Mouse (Mus musculus) limb, embryonic 12.5 days (tissue): Measurements from ENCODE around the gene AC129217.1. TPM values are rescaled to one million over a fixed set of nuclear protein-coding genes. Genes with fewer than 3 reads are reported as not detected.
"Not testable (repeated sequence)": the region's sequence is repeated elsewhere in the genome, so short reads cannot be mapped to it uniquely, and the experiment has no call there.

Source experiments
- ATAC-seq: fragments of 200-750 bp; cut with Nextera tagmentation; 2 replicates; pipeline ENCODE4 v1.8.0; 2017; ENCODE audit warnings: low read depth, moderate TSS enrichment; ENCODE audit not compliant: insufficient number of reproducible peaks, insufficient read depth, low FRiP score, low TSS enrichment
- H3K27ac ChIP-seq: fragments of 300-500 bp; sonication (generic); 2 replicates; pipeline ENCODE4 v1.5.1; 2016; ENCODE audit warnings: mild to moderate bottlenecking, moderate library complexity
- H3K27me3 ChIP-seq: fragments of 300-500 bp; sonication (generic); 2 replicates; pipeline ENCODE4 v1.6.1; 2016; ENCODE audit warnings: mild to moderate bottlenecking, moderate library complexity
- H3K36me3 ChIP-seq: fragments of 300-500 bp; sonication (generic); 2 replicates; pipeline ENCODE4 v1.6.1; 2016; ENCODE audit warnings: mild to moderate bottlenecking, moderate library complexity
- H3K4me1 ChIP-seq: fragments of 300-500 bp; sonication (generic); replicated peaks from 2 replicates; pipeline ENCODE4 v1.6.1; 2016
- H3K4me2 ChIP-seq: fragments of 300-500 bp; sonication (generic); 2 replicates; pipeline ENCODE4 v1.6.1; 2016; ENCODE audit warnings: mild to moderate bottlenecking, moderate library complexity
- H3K4me3 ChIP-seq: fragments of 300-500 bp; sonication (generic); replicated peaks from 2 replicates; pipeline ENCODE4 v1.5.1; 2016; ENCODE audit warnings: mild to moderate bottlenecking
- H3K9ac ChIP-seq: fragments of 300-500 bp; sonication (generic); replicated peaks from 2 replicates; pipeline ENCODE4 v1.6.1; 2016; ENCODE audit warnings: mild to moderate bottlenecking, moderate library complexity
- H3K9me3 ChIP-seq: fragments of 300-500 bp; sonication (generic); 2 replicates; pipeline ENCODE4 v1.6.1; 2016; ENCODE audit warnings: mild to moderate bottlenecking, moderate library complexity
- WGBS: fragments of 180-500 bp; shearing (Covaris S2); methylation state at CpG from one replicate; pipeline ENCODE4 v1.1.7; 2016; 5-methylcytosine and 5-hydroxymethylcytosine counted together
- polyA plus RNA-seq: library from polyadenylated mRNA; unstranded; fragments of >200 nt; fragmentation: Nextera tagmentation; extraction: Ambion mirVana; gene quantifications from 2 replicates; pipeline ENCODE4 v1.2.1, GENCODE M21; 2016

Gene AC129217.1
- polyA plus RNA-seq, 1 experiment from 2014 or later, result not detected

DNA sequence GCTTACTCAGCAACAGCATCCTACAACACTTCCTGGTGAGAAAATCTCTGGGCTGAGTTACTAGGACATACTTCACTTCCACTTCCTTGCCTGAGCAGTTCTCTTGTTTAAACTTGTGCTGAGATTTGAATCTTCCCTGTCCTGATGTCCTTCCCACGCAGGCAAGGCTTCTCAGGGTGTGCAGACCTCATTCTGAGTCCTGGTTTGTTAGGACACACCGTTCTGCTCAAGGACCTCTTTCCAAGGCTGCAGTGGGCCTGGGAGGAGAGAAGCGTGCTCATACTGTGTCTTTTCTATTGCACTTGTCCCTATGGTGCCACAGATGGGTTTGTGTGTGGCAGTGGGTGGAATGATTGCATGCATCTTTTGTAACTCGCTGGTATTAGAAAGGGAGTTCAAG, 3.4 kb downstream of the AC129217.1 start:
- H3K4me1 ChIP-seq, result peaks cover under 1% of the 10 kb centered on the region; the same call in 1 of the 2 replicates
- H3K9me3 ChIP-seq, result no peaks in the 10 kb centered on the region
- peaks cover 84% of the 10 kb centered on the region for H3K36me3 ChIP-seq
- no peak overlapping the region for H3K4me3 ChIP-seq
- 93% methylated on average over 4 of the region's 4 CpGs for WGBS
- no peak overlapping the region for H3K9ac ChIP-seq
- no peaks in the 10 kb centered on the region for H3K27me3 ChIP-seq
- no peak overlapping the region for H3K4me2 ChIP-seq
- H3K27ac ChIP-seq, result no peak overlapping the region
- ATAC-seq, result no peak

DNA sequence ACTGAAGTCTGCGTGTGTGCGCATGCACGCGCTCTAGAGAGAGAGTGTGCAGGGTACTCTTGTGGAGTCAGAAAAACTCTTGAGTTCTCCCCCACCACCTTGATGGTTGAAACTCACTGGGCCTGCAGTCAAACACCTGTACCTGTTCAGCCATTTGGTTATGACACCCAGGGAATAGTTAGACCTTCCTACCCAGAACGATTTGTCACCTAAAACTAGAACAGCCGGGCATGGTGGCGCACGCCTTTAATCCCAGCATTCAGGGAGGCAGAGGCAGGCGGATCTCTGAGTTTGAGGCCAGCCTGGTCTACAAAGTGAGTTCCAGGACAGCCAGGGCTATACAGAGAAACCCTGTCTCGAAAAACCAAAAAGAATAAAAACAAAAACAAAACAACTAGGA, 6.8 kb downstream of the AC129217.1 start:
- Histone ChIP-seq H3K27ac (0 out of 2 replicates have a peak overlapping the region, but pooled peaks have one; percentile 98), H3K4me1 (peaks cover 32% of the 10 kb centered on the region), H3K36me3 (peaks cover 55% of the 10 kb centered on the region)
- H3K9ac ChIP-seq, ATAC-seq, H3K9me3 ChIP-seq, H3K4me2 ChIP-seq, H3K27me3 ChIP-seq, H3K4me3 ChIP-seq: not testable (repeated sequence)
- 97% methylated on average over 10 of the region's 10 CpGs for WGBS

DNA sequence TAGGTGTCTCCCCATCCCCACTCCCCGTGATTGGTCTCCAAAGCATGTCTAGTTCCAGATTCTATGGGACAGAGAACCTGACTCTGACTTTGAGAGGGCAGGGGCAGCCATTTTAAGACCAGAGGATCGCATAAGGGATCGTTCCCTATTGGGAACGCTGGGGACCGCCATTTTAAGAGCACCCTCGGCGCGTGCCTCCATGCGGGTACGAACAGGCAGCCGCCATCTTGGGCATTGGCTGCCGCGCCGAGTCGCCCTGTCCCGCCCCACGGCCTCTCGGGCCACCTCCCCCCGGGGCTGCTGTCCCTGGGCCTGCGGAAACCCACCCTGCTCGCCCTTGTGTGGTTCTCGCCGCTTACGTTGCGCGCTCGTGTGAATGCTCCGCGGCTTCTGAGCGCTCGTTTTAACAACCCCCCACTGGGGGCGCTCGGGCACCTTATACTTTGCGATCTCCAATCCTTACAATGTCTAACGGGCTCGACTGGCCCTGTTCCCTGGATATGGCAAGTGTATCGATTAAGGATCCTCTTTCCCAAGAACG, 7.7 kb downstream of the AC129217.1 start, which contains the start of gene Bscl2:
Gene Bscl2 (plus strand): TSS at position 217 of the 541 bp plus-strand sequence.
- Histone ChIP-seq H3K27me3 (no peaks in the 10 kb centered on the region), H3K4me2 (peak within 1 kb of the TSS; percentile 68), H3K4me3 (peak within 1 kb of the TSS; percentile 52), H3K9ac (peak within 1 kb of the TSS; percentile 76), H3K36me3 (peaks cover 50% of the 10 kb centered on the region), H3K4me1 (peaks cover 32% of the 10 kb centered on the region), H3K9me3 (no peaks in the 10 kb centered on the region), H3K27ac (peak within 1 kb of the TSS; percentile 98)
- under 1% methylated on average over 38 of the region's 38 CpGs for WGBS
- ATAC-seq, result peak; percentile 79

DNA sequence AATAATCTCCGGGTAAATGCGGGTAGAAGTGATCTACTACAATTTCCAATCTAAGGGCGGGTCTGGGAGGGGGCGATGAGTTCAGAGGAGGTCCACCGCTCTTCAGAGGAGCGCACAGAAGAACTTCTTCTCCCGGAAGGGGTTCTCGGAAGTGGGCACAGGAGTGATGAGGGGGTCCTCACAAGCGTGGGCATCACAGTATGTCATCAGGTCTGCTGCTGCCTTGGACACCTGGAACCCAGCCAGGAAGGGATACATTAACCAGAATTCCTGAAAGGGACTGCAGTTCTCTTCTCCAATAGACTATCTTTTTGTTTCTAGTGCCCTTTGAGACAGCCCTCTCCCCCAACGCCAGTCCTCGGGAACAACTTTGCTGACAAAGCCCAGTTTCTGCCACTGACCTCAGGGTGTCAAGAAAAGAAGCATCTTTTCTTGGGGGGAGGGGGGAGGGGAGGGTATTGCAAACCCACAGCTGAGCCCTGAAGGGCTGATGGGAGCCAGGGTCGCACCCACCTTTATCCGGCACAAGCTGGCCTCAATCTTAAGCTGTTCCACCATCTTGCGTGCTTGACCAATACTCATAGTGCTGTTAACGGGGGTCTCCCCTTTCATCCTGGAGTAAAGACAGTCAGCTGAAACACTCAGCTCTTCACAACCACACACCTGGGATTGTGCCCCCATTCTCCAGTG, 8.6 kb downstream of the AC129217.1 start:
- WGBS, result 21% methylated on average over 15 of the region's 15 CpGs
- ATAC-seq, result no peak

DNA sequence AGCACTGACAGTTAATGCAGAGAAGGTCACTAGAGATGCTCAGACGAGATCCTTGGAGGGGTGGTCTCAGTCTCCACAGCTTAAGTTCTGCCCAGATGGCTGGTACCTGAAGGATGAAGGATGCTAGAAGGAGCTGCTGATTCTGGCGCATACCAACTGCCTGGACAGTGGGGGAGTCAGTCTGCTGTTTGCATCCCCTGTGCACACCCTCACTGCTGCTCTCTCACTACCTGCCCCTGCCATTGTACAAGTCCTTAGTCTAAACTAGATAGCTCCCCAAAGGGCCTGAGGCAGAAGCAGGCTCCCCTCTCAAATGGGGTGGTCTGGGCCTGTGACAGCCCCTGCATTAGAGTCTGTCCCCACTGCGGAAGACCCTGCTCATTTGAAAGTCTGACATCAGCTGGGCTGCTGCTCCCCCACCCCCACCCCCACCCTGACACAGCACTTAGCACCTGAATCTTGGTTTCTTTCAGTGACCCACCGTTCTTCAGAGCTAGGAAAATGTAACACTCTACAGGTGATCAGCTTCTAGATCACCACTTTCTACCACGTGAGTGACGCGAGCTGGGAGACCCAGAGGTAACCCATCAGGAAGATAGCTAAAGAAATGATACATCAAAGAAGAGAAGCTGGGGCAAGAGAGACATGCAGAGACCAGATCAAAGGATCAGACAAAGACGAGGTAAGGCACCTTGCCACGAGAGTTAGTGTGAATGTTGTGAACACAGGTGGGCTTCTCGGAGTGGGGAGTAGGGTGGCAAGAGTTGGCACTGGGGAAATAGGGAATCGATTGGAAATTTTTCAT, 9.7 kb downstream of the AC129217.1 start, which contains the start of gene Gng3:
Gene Gng3 (minus strand): TSS at position 92 of the 805 bp plus-strand sequence.
- Histone ChIP-seq H3K36me3 (peaks cover 38% of the 10 kb centered on the region), H3K27ac (peak within 1 kb of the TSS; percentile 98), H3K9ac (peak within 1 kb of the TSS; percentile 76), H3K4me3 (peak within 1 kb of the TSS; percentile 52), H3K4me1 (peaks cover 32% of the 10 kb centered on the region), H3K9me3 (no peaks in the 10 kb centered on the region), H3K27me3 (no peaks in the 10 kb centered on the region), H3K4me2 (peak within 1 kb of the TSS; percentile 73)
- ATAC-seq, result peak; percentile 41; the same call in 1 of the 2 replicates
- 42% methylated on average over 11 of the region's 11 CpGs for WGBS

More for the DNA sequence above, 8.6 kb downstream of the AC129217.1 start:
- Histone ChIP-seq H3K4me2 (peak overlapping the region; percentile 68), H3K27ac (peak overlapping the region; percentile 98), H3K4me3 (peak overlapping the region; percentile 52), H3K27me3 (no peaks in the 10 kb centered on the region), H3K4me1 (peaks cover 32% of the 10 kb centered on the region), H3K9ac (peak overlapping the region; percentile 76), H3K36me3 (peaks cover 49% of the 10 kb centered on the region), H3K9me3 (no peaks in the 10 kb centered on the region)

DNA sequence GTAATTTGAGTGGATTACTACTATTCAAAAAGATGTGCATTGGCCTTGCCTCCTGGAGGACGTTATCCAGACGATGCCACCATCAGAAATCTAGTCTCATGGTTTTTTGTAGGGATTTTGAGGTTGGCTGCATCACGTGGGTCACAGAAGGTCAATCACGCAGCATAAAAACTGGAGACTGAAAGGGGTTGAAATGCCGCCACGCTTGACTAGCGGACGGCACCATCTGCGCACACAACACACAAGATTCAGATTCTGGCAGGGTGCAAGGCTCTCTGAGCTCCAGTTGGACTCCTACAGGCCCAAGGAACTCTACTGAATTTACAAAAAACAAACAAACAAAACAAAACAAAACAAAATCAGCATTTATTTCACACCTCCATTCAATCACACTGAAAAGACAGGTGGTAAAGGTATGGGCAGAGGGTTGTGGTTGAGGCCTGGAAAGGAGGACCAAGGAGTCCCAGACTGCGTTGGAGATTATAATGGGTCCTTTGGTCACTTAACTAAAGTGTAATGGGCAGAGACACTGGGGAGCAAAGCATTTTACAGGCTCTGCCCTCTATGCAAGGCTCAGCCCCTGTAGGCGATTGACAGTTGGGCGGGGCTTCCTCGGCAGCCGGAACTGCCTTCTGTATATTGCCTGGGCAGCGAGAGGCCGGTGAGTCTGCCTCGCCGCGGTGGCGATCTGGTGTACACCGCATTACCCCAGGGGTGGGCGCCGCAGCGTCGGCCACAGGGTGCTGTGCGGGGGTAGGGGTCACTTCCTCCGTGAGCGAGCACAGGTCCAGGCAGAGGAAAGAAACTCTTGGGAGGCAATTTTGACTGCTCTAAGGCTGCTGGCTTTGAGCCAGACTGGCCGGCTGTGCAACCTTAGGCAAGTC, 10.6 kb downstream of the AC129217.1 start:
- ATAC-seq, result no peak
- peak overlapping the region; percentile 67 for H3K9ac ChIP-seq
- H3K4me2 ChIP-seq, result peak overlapping the region; percentile 73
- peaks cover 32% of the 10 kb centered on the region for H3K4me1 ChIP-seq
- H3K27me3 ChIP-seq, result no peaks in the 10 kb centered on the region
- H3K9me3 ChIP-seq, result no peaks in the 10 kb centered on the region
- 0 out of 2 replicates have a peak overlapping the region, but pooled peaks have one; percentile 20 for H3K27ac ChIP-seq
- peaks cover 31% of the 10 kb centered on the region for H3K36me3 ChIP-seq
- 24% methylated on average over 29 of the region's 29 CpGs for WGBS
- peak overlapping the region; percentile 52 for H3K4me3 ChIP-seq

DNA sequence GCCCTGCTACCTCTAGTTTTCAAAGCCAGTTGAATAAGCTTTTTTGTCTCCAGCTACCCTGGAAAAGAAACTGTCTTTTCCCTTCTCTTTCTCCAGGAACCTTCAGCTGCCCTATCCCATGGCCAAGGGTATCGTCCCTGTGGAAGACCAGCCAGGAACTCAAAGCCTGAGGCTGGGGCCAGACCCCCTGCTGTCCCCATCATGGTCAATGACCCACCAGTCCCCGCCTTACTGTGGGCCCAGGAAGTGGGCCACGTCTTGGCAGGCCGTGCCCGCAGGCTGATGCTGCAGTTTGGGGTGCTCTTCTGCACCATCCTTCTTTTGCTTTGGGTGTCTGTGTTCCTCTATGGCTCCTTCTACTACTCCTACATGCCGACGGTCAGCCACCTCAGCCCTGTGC, 11.4 kb downstream of the AC129217.1 start:
- peak overlapping the region; percentile 73 for H3K4me2 ChIP-seq
- peak overlapping the region; percentile 67; the same call in 1 of the 2 replicates for H3K9ac ChIP-seq
- no peak for ATAC-seq
- H3K4me3 ChIP-seq, result peak overlapping the region; percentile 44
- no peak overlapping the region for H3K27ac ChIP-seq
- no peaks in the 10 kb centered on the region for H3K9me3 ChIP-seq
- H3K4me1 ChIP-seq, result peaks cover 32% of the 10 kb centered on the region
- 86% methylated on average over 7 of the region's 7 CpGs for WGBS
- no peaks in the 10 kb centered on the region for H3K27me3 ChIP-seq
- H3K36me3 ChIP-seq, result peaks cover 29% of the 10 kb centered on the region

DNA sequence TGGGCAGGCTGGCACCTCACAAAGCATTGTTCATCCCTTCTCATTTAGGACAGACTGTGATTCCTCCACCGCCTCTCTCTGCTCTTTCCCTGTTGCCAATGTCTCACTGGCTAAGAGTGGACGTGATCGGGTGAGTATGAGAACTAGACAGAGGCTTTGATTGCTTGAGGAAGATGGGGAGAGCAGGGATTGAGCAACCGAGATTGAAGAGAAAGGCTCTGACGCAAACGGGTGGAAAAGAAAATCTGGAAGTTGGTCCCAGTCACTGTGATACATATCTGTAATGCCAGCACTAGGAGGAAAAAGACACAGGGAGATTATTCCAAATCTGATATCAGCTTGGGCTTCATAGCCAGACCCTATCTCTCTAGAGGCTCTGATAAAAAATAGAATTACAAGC, 13.4 kb downstream of the AC129217.1 start:
- Histone ChIP-seq H3K9ac (no peak overlapping the region), H3K4me3 (no peak overlapping the region), H3K4me1 (peaks cover 32% of the 10 kb centered on the region), H3K27ac (no peak overlapping the region), H3K9me3 (no peaks in the 10 kb centered on the region), H3K27me3 (no peaks in the 10 kb centered on the region), H3K4me2 (no peak overlapping the region), H3K36me3 (peaks cover 44% of the 10 kb centered on the region)
- ATAC-seq, result no peak
- WGBS, result 88% methylated on average over 6 of the region's 6 CpGs

DNA sequence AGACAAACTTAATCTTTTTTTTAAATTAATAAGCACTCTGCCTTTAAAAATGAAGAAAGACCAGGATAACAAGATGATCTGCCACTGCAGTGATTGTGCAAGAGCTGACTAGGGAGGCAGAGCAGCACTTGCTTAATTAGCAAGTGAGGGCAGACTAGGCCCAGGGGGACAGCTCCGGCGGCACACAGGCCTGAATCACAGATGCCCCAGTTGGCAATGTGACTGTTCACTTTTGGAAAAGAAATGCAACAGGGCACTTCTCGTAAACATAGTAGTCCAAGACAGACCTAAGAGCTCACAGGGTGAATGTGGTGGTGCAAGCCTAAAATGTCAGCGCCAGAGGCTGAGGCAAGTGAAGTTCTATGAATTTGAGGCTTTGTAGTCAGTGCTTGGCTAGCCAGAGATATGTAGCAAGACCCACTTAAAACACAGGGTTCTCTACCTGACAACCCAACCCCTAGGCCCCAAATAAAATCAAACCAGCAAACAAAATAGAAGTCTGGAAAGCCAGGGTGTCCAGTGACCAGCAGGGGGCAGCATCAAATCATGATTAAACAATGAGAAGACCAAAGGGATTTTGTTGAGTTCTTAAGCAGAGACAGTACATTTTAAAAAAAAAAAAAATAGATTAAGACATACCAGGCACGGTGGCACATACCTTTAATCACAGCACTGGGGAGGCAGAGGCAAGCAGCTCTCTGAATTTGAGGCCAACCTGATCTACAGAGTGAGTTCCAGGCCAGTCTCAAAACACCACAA, 15.0 kb downstream of the AC129217.1 start:
- Histone ChIP-seq H3K4me3 (no peak overlapping the region), H3K27me3 (no peaks in the 10 kb centered on the region), H3K36me3 (peaks cover 53% of the 10 kb centered on the region), H3K9me3 (no peaks in the 10 kb centered on the region), H3K4me2 (no peak overlapping the region), H3K9ac (no peak overlapping the region), H3K4me1 (peaks cover 17% of the 10 kb centered on the region), H3K27ac (0 out of 2 replicates have a peak overlapping the region, but pooled peaks have one; percentile 35)
- ATAC-seq, result no peak
- WGBS, result 67% methylated on average over 5 of the region's 5 CpGs

DNA sequence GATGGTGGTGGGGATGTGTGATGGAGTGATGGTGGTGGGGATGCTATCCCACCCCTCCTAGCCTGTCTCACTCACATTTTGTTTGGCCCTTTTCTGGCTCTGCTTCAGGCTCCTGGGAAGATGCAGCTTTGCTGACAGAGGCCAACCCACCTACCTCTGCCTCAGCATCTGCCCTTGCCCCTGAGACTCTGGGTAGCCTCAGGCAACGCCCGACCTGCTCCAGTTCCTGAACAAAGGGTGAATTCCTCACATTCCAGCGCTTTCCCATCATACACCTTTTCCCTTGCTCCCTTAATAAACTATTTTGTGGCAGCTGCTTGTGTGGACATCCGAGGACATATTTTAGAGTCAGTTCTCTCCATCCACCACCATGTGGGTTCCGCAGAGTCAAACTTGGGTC, 18.8 kb downstream of the AC129217.1 start:
- H3K36me3 ChIP-seq, result peaks cover 36% of the 10 kb centered on the region
- no peak overlapping the region for H3K4me3 ChIP-seq
- no peak for ATAC-seq
- no peak overlapping the region for H3K27ac ChIP-seq
- peaks cover 14% of the 10 kb centered on the region for H3K4me1 ChIP-seq
- WGBS, result 79% methylated on average over 5 of the region's 5 CpGs
- H3K27me3 ChIP-seq, result no peaks in the 10 kb centered on the region
- H3K4me2 ChIP-seq, result no peak overlapping the region
- no peak overlapping the region for H3K9ac ChIP-seq
- H3K9me3 ChIP-seq, result no peaks in the 10 kb centered on the region
